Mouse (Mus musculus) lung, embryonic 16.5 days (tissue): ENCODE measurements around the gene Cnn1. TPM values are rescaled to one million over a fixed set of nuclear protein-coding genes. Genes with fewer than 3 reads are reported as not detected.

Experiments used
- ATAC-seq: fragments of 200-750 bp; cut with Nextera tagmentation; 2 replicates; pipeline ENCODE4 v1.8.0; 2017; ENCODE audit warnings: low read depth, mild to moderate bottlenecking, moderate library complexity
- H3K27ac ChIP-seq: fragments of 300-500 bp; sonication (generic); 2 replicates; pipeline ENCODE4 v1.5.1; 2014; ENCODE audit warnings: mild to moderate bottlenecking, control low read depth, low read length
- H3K27me3 ChIP-seq: fragments of 300-500 bp; sonication (generic); 2 replicates; pipeline ENCODE4 v1.6.1; 2014; ENCODE audit warnings: low read depth, low read length, mixed read lengths; ENCODE audit not compliant: control insufficient read depth, insufficient read depth
- H3K36me3 ChIP-seq: fragments of 300-500 bp; sonication (generic); 2 replicates; pipeline ENCODE4 v1.6.1; 2014; ENCODE audit warnings: low read length; ENCODE audit not compliant: control insufficient read depth, insufficient read depth
- H3K4me1 ChIP-seq: fragments of 300-500 bp; sonication (generic); replicated peaks from 2 replicates; pipeline ENCODE4 v1.6.1; 2014; ENCODE audit warnings: low read length, mixed read lengths; ENCODE audit not compliant: control insufficient read depth, insufficient read depth
- H3K4me2 ChIP-seq: fragments of 300-500 bp; sonication (generic); 2 replicates; pipeline ENCODE4 v1.6.1; 2014; ENCODE audit warnings: low read depth, low read length, control low read depth
- H3K4me3 ChIP-seq: fragments of 300-500 bp; sonication (generic); 2 replicates; pipeline ENCODE4 v1.5.1; 2014; ENCODE audit warnings: mild to moderate bottlenecking, low read length, control low read depth
- H3K9ac ChIP-seq: fragments of 300-500 bp; sonication (generic); 2 replicates; pipeline ENCODE4 v1.6.1; 2014; ENCODE audit warnings: low read length, control low read depth
- H3K9me3 ChIP-seq: fragments of 300-500 bp; sonication (generic); 2 replicates; pipeline ENCODE4 v1.6.1; 2016; ENCODE audit warnings: low read length; ENCODE audit not compliant: control insufficient read depth
- WGBS: fragments of 180-500 bp; shearing (Covaris S2); extraction: QIAGEN DNeasy Blood & Tissue Kit; methylation state at CpG from one replicate; pipeline ENCODE4 v1.1.7; 2014; 5-methylcytosine and 5-hydroxymethylcytosine counted together
- microRNA-seq: library from miRNA; unstranded; fragments of <30 nt; microRNA quantifications from one replicate; pipeline ENCODE4, GENCODE M21; 2016
- polyA plus RNA-seq: library from polyadenylated mRNA; unstranded; fragments of >200 nt; fragmentation: Nextera tagmentation; extraction: Ambion mirVana; gene quantifications from 2 replicates; pipeline ENCODE4 v1.2.1, GENCODE M21; 2015

Gene Cnn1
- polyA plus RNA-seq, 1 experiment from 2014 or later, result 49.5 TPM

GRCm38 (mm10) chr9:22157516-22158265 is 58.7 kb downstream of the Cnn1 start:
- 58% methylated on average over 34 of the region's 34 CpGs for WGBS
- Histone ChIP-seq H3K27me3 (no peaks in the 10 kb centered on the region), H3K36me3 (peaks cover 2% of the 10 kb centered on the region; the same call in 1 of the 2 replicates), H3K4me3 (peak overlapping the region; percentile 77), H3K4me2 (peak overlapping the region; percentile 89), H3K4me1 (peaks cover 14% of the 10 kb centered on the region), H3K9me3 (no peaks in the 10 kb centered on the region), H3K9ac (peak overlapping the region; percentile 90), H3K27ac (no peak overlapping the region)
- ATAC-seq, result no peak

Small RNA genes lying within 50 kb of the gene (microRNA-seq; reads per million reads assigned to microRNA genes)
- gene Mir7084, result not detected

Other genes with a start within 250 kb of the Cnn1 start
- 62.6 and 63.7 TPM in 2 replicates for gene Dock6, start 246.6 kb upstream of the Cnn1 start, polyA plus RNA-seq
- gene Rab3d, start 181.0 kb upstream of the Cnn1 start, polyA plus RNA-seq, result 20.9 and 23.5 TPM in 2 replicates
- gene Ccdc159, start 171.7 kb upstream of the Cnn1 start, polyA plus RNA-seq, result 5.9 and 6.4 TPM in 2 replicates
- 58.8 and 65.3 TPM in 2 replicates for gene Tmem205, start 171.7 kb upstream of the Cnn1 start, polyA plus RNA-seq
- gene Plppr2, start 162.2 kb upstream of the Cnn1 start, polyA plus RNA-seq, result 7.7 and 8.2 TPM in 2 replicates
- 5.4 and 6.2 TPM in 2 replicates for gene Swsap1, start 143.5 kb upstream of the Cnn1 start, polyA plus RNA-seq
- 7.5 and 10.3 TPM in 2 replicates for gene Epor, start 135.7 kb upstream of the Cnn1 start, polyA plus RNA-seq
- gene Rgl3, start 109.8 kb upstream of the Cnn1 start, polyA plus RNA-seq, result 8.8 and 9.1 TPM in 2 replicates
- gene Ccdc151, start 96.6 kb upstream of the Cnn1 start, polyA plus RNA-seq, result 6.6 and 8.1 TPM in 2 replicates
- 121 TPM in 2 replicates for gene Prkcsh, start 96.4 kb upstream of the Cnn1 start, polyA plus RNA-seq
- gene Elavl3, start 47.2 kb upstream of the Cnn1 start, polyA plus RNA-seq, result 0.18 and 0.35 TPM in 2 replicates
- gene Gm49318, start 28.0 kb upstream of the Cnn1 start, polyA plus RNA-seq, result not detected in 2 replicates
- 12.8 and 15.0 TPM in 2 replicates for gene Zfp653, start 27.8 kb upstream of the Cnn1 start, polyA plus RNA-seq
- 28.9 and 31.9 TPM in 2 replicates for gene Ecsit, start 13.8 kb upstream of the Cnn1 start, polyA plus RNA-seq
- 197 and 231 TPM in 2 replicates for gene Elof1, start 18.0 kb downstream of the Cnn1 start, polyA plus RNA-seq
- 8.2 and 10.2 TPM in 2 replicates for gene Acp5, start 36.5 kb downstream of the Cnn1 start, polyA plus RNA-seq
- 84.6 and 85.1 TPM in 2 replicates for gene Pigyl, start 57.6 kb downstream of the Cnn1 start, polyA plus RNA-seq
- 1.4 and 1.6 TPM in 2 replicates for gene Zfp872, start 88.9 kb downstream of the Cnn1 start, polyA plus RNA-seq
- 23.9 and 26.5 TPM in 2 replicates for gene Zfp809, start 126.5 kb downstream of the Cnn1 start, polyA plus RNA-seq
- 4.3 and 5.3 TPM in 2 replicates for gene Zfp599, start 160.7 kb downstream of the Cnn1 start, polyA plus RNA-seq
- 20.0 and 21.3 TPM in 2 replicates for gene Zfp810, start 208.4 kb downstream of the Cnn1 start, polyA plus RNA-seq